Mouse (Mus musculus) retina, embryonic 14.5 days (tissue): ENCODE results near the gene Pcsk2.

Experiments used
- DNase-seq: peaks from one replicate; pipeline ENCODE4 v3.0.0-alpha.2; 2015; ENCODE audit warnings: low spot score

The Pcsk2 gene

DNA sequence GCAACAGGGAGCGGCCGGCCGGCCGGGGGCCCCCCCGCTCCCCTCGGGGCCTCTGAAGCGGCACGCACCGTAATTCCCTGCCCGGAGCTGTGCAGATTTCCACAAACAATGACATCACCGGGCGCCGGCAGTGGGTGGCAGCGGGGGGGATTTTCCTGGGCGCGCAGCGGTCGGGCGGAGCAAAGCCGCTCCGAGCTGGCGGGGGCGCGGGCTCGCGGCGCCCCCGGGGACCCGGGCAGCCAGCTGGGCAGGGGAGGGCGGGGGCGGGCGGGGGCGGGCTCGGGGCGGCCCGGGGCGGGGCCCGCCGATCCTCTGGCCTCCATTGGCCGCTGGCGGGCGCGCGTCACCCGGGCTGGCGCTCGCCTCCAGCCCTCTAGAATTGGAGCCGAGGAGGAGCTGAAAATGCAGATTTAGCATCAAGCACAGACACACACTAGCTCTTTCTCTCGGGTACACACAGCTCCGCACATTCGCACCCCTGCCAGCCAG, at the start of gene Pcsk2:
Gene Pcsk2 (plus strand): TSS at position 399 of the 489 bp plus-strand sequence.
- DNase-seq: peak; percentile 81

DNA sequence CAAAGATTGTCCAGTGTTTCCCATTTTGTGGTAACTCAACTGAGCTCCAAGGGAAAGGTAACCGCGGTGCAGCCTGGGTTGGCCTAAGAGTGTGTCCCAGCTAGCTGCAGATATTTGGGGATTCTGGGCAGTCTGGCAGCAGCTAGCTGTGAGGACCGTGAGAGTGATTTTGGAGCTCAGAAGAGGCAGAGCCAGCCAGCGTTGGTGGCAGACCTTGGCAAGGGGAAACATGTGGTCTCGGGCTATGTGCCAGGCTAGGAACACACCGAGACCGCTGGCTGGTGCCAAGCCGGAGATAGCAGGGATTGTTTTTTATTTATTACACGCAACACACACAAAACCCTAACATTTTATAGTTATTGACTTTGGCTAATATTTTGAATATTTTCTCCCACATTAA, 45.1 kb upstream of the Pcsk2 start:
- DNase-seq: no peak

DNA sequence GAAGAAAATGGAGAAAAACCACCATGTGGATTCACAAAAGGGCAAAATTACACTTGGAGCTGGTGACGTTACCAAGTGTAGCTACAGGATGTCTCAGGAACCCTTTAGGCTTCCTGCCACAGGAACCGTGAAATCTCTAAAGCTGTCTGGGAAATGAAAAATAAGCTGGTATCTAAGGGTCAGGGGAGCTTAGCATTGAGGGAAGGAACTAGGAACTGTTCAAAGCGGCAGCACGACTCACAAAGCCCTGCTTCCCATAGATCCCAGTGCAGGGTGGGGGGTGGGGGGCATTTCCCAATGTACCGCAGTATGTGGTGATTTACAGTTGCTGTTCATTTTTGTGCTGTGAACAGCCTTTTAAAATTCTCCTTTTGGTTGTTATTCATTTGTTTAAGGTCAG, 44.2 kb upstream of the Pcsk2 start:
- no peak for DNase-seq

DNA sequence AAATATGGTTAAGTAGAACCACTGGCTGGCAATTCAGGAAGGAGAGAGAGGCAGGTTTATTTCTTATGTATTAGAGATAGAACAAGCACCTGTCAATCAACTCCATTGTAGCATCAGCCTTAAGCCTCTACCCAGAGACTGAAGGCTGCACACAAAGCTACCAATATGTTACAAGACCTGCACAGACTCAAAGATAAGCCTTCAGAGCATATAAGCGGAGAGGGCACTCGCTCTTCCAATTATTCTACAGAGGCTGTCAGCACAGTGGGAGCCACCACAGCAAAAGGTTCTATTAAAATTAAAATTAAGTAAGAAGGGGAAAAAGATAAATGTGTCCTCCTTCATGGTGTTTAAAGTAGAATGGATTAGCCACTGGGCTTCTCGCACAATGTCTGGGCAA, 43.8 kb upstream of the Pcsk2 start:
- DNase-seq: no peak

DNA sequence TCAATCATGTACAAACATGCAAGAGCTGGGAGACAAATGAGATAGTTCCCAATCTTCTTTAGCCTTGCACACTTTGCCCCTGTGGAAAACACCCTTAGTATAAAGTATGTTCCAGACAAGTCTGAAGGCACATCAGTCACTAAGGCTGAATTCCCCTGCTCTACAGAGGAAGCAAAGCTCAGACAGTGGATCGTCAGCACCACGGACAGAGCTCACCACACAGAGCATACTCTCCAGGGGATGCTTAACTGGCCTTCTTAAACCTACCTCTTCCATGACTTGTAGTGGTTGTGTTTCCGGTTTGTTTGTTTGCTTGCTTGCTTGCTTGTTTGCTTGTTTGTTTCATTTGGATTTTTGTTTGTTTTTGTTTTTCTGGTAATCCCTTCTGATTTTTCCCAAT, 9.5 kb upstream of the Pcsk2 start:
- peak; percentile 80 for DNase-seq

DNA sequence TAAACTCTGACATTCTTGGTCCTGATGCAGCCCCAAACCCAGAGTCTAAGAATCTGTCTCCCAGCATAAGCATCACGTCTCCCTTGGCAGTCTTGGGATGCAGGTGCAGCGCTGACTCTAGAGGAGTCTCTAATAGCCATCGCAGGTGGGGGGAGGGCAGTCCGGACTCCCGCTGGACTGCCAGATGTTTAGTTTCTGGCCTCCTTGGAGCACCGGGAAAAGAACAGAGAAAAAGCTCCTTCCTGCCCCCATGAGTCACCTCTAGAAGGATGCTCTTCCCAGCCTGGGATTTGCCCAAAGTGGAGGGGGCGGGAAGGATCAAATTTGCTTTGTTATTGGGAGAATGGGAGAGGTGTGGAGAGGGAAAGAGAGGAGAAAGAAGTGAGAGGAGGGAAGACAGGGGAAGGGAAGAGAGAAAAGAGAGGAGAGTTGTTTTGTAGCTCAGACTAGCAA, 631 bp upstream of the Pcsk2 start:
- DNase-seq: peak; percentile 58

DNA sequence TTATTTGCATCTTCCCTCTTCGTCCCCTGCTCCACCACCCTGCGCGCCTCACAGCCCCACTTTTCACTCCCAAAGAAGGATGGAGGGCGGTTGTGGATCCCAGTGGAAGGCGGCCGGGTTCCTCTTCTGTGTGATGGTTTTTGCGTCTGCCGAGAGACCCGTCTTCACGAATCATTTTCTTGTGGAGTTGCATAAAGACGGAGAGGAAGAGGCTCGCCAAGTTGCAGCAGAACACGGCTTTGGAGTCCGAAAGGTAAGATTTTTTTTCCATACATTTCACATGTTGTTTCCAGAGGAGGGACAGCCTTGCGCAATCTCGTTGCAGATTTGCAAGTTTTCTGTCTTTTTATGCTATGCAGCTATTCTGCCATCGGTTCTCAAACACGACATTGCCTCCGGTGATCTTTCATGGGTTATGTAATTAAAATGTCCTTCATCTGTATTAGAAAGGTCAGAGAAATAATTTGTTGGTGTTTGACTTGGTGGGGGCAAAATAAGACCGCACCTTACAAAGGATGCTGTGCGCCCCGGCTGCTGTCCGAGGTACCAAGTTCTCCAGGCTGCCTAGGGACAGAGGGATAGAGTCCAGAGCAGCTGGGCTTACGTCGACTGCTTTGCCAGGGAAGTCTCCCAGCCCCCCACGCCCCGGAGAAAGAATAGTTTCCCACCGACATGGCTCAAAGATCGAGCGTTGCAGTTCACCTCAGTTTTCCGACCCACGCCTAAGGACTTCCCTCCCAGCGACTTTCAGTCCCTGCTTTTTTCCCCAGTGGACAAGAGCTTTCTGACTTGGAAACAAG, 656 bp downstream of the Pcsk2 start:
- DNase-seq: peak; percentile 67

GRCm38 (mm10) chr2:143547251-143548090, 1.5 kb downstream of the Pcsk2 start:
- DNase-seq: peak; percentile 21

- no peak for DNase-seq
Measured at GRCm38 (mm10) chr2:143560384-143560783, 14.4 kb downstream of the Pcsk2 start.

GRCm38 (mm10) chr2:143565062-143565461, 19.1 kb downstream of the Pcsk2 start:
- DNase-seq: no peak

DNA sequence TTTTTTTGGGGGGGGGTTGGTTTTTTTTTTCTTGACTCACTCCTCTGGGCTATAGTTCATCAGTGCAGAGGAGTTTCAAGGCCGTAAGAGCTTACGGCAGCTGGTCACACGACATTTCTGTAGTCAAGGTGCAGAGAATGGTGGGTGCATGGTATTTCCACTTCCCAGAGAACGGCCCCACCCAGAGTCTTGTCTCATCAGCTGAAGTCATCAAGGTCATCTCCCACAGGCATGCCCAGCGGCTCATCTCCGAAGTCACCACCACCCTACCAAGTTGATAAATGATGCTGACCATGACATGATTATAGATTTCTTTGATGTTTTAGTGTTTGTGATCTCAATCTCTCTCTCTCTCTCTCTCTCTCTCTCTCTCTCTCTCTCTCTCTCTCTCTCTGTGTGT, 20.0 kb downstream of the Pcsk2 start:
- DNase-seq: no peak

GRCm38 (mm10) chr2:143585341-143585740, 39.4 kb downstream of the Pcsk2 start:
- no peak for DNase-seq

DNA sequence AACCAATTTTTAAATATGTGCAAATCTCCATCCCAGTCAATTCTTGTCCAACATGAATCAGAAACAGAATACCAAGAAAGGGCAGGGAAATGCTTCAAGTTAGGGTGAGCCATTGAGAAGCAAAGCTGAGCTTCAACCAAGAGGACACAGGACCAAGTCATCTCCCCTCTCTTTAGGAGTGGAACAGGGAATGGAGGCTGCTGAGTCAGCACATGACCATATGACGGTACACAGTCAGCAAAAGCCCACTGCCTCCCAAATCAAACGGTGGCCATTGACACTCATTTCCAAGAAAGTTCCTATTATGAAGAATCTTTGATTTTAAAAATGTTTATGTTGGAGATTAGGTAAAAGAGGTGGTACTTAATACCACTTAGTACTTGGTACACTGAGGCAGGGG, 44.4 kb downstream of the Pcsk2 start:
- no peak for DNase-seq

DNA sequence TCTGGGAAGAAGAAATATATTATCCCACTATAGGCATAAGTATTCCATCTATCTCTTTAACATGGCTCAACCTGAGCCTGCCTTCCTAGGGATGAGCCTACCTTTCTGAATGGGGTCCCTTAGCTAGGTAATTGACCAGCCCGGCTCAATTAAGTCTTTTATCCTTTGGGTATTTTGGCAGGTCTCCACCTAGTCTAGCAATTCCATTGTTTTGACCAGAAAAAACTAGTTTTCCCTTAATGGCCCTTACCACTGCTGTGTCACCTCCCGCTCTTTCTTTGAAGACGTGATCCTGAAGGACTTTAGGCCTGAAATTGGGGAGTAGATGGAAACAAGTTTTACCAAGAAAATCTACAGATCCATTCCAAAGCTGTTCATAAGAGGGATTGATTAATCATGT, 57.1 kb downstream of the Pcsk2 start:
- no peak for DNase-seq

GRCm38 (mm10) chr2:143603871-143604512, 58.0 kb downstream of the Pcsk2 start:
- DNase-seq: no peak

DNA sequence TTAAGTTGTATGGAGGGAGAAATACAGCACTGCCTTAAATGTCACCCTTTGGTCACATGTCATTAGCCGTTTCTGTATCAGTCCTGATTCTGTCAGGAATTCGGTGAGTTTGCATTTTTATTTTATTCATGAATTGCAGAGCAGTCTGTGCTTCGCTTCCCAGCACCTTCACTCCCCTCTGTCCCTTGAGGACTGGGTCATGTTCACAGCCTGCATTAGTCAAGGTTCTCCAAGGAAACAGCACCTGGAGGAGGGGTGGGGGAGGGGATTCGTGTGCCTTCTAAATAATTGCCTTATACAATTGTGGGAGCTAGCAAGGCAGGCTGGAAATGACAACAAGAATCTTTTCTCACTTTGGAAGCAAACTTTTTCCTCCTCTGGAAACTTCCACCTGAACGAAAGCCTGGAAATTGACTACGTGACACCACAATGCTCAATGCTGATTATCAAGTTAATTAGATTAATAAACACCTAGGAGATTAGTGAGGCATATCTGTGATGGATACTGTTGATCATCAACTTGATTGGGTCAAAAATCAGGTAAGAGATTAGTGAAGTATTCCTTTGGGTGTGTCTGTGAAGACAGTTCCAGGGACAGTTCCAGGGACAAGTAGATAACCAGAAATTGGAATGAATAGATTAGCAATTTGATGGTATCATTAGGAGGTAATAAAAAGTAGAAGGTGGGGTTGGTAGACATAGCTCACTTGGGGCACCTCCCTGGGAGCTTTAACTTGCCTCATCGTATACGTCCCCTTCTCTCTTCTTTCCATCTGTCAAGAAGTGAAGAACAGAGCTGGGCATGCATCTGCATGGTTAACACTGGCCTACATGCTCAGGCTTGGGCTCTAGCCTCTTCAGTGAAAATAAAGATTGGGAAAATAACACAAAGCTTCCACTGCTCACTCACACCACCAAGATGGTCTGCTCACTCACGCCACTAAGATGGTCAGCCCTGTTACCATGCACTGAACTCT, 64.7 kb downstream of the Pcsk2 start:
- no peak for DNase-seq

DNA sequence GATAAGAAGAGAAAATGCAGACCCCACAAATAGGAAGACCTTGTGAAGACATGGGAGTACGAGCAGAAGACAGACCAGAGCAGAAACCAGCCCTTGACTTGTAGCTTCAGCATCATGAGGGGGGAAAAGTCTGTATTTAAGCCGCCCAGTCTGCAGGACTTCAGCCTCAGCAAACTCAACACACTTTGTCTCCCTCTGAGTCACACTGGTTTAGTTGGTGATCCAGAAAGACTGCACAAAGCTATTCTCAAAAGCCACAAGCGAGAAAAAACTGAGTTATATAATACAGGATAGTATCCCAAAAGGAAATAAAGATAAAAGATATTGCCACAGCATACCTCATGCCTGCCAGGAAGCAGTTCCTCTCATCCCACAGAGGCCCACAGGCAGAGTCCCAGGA, 67.5 kb downstream of the Pcsk2 start:
- DNase-seq: no peak

DNA sequence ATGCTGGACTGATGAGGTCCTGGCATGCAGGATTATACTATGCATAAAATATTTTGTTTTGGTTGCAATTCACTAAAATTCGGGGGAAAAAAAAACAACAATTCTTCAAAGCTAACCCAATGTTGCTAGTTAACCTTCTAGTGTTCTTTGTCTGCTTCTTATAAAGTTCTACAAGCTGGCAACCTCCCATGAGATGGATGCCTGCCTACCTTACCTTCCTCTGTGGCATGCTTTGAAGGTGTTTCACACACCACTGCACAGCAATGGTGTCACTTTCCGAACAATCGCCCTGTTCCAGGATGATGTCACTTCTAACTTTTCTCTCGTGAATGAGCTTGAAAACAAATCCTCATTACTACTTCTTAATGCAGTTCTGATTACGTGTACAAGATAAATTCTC, 68.8 kb downstream of the Pcsk2 start:
- DNase-seq: no peak

GRCm38 (mm10) chr2:143620916-143621315, 75.0 kb downstream of the Pcsk2 start:
- DNase-seq: no peak

DNA sequence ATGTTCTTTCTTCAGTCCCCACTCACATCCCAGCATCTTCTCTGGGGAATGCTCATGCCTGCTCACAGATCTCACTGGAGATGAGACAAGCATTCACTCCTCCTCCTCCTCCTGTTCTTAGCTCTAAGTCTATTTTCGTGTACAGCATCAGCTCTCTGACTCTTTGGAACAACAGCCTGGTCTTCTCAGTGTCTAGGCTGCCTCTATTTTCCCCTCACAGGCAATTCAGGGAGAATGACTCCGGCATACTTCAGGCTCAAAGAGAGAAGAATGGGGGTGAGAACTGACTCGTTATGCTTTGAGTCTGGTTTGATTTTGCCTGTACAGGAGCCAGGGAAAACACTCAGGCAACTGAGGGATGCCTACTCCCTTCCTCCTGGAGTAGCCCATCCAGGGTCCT, 78.0 kb downstream of the Pcsk2 start:
- DNase-seq: no peak

DNA sequence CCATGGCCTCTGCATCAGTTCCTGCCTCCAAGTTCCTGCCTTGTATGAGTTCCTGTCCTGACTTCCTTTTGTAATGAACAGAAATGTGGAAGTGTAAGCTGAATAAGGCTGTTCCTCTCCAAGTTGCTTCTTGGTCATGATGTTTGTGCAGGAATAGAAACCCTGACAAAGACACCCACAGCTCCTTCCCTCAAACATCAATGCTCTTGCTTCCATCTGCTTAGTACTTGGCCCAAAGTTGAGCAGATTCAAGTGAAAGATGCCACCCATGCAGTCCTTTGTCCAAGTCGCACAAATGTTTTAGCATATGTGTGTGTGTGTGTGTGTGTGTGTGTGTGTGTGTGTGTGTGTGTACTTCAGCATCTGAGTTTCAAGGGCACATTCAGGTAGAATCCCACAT, 97.3 kb downstream of the Pcsk2 start:
- no peak for DNase-seq
